Mouse (Mus musculus): ENCODE data around the gene 1810055G02Rik.

GRCm38 (mm10) chr19:3691337-3691736, 16.8 kb upstream of the 1810055G02Rik start:
- no peak for TF ChIP-seq ZC3H11A (IDR thresholded peaks at IDR 0.05; ENCODE audit: low read depth, low read length)
- no peak for TF ChIP-seq CTCF (conservative IDR thresholded peaks at IDR 0.05 in 1 of 2, IDR thresholded peaks at IDR 0.05 in 1 of 2; ENCODE audit: low read depth in 2 of 2, low read length in 2 of 2)
- TF ChIP-seq TBP (conservative IDR thresholded peaks at IDR 0.05; ENCODE audit: low read depth, low read length) = no peak

All from CH12.LX (cell line).